Mouse (Mus musculus) liver, embryonic 16.5 days (tissue): Measurements from ENCODE around the gene Akap8l. TPM values are rescaled to one million over a fixed set of nuclear protein-coding genes. Genes with fewer than 3 reads are reported as not detected.

Experiments
- ATAC-seq: fragments of 200-750 bp; cut with Nextera tagmentation; 2 replicates; pipeline ENCODE4 v1.8.0; 2017; ENCODE audit warnings: low read depth, mild to moderate bottlenecking, moderate number of reproducible peaks, moderate library complexity
- H3K27ac ChIP-seq: fragments of 300-500 bp; sonication (generic); 2 replicates; pipeline ENCODE4 v1.5.1; 2014; ENCODE audit warnings: mild to moderate bottlenecking, low read length
- H3K27me3 ChIP-seq: fragments of 300-500 bp; sonication (generic); 2 replicates; pipeline ENCODE4 v1.6.1; 2014; ENCODE audit warnings: low read depth, low read length, mixed read lengths; ENCODE audit not compliant: control insufficient read depth, insufficient read depth
- H3K36me3 ChIP-seq: fragments of 300-500 bp; sonication (generic); 2 replicates; pipeline ENCODE4 v1.6.1; 2014; ENCODE audit warnings: mild to moderate bottlenecking; ENCODE audit not compliant: control insufficient read depth, insufficient read depth
- H3K4me1 ChIP-seq: fragments of 300-500 bp; sonication (generic); 2 replicates; pipeline ENCODE4 v1.6.1; 2014; ENCODE audit warnings: low read depth, low read length, mixed read lengths; ENCODE audit not compliant: control insufficient read depth
- H3K4me2 ChIP-seq: fragments of 300-500 bp; sonication (generic); 2 replicates; pipeline ENCODE4 v1.6.1; 2014; ENCODE audit warnings: low read depth, low read length, mixed read lengths
- H3K4me3 ChIP-seq: fragments of 300-500 bp; sonication (generic); 2 replicates; pipeline ENCODE4 v1.5.1; 2014; ENCODE audit warnings: low read depth, mild to moderate bottlenecking, low read length
- H3K9ac ChIP-seq: fragments of 300-500 bp; sonication (generic); 2 replicates; pipeline ENCODE4 v1.6.1; 2014; ENCODE audit warnings: low read depth, low read length
- H3K9me3 ChIP-seq: fragments of 300-500 bp; sonication (generic); replicated peaks from 2 replicates; pipeline ENCODE4 v1.6.1; 2016; ENCODE audit warnings: low read length; ENCODE audit not compliant: control insufficient read depth
- WGBS: fragments of 180-500 bp; shearing (Covaris S2); extraction: QIAGEN DNeasy Blood & Tissue Kit; methylation state at CpG from one replicate; pipeline ENCODE4 v1.1.7; 2014; ENCODE audit not compliant: insufficient replicate concordance; 5-methylcytosine and 5-hydroxymethylcytosine counted together
- microRNA-seq: library from miRNA; unstranded; fragments of <30 nt; microRNA quantifications from one replicate; pipeline ENCODE4, GENCODE M21; 2016
- polyA plus RNA-seq: library from polyadenylated mRNA; unstranded; fragments of >200 nt; fragmentation: Nextera tagmentation; extraction: Ambion mirVana; gene quantifications from 2 replicates; pipeline ENCODE4 v1.2.1, GENCODE M21; 2015

The Akap8l gene
- polyA plus RNA-seq, 1 experiment from 2014 or later: 42.2 TPM

GRCm38 (mm10) chr17:32275568-32275967 is 74.8 kb downstream of the Akap8l start:
- Histone ChIP-seq H3K27ac (no peak overlapping the region), H3K4me3 (no peak overlapping the region), H3K9me3 (no peaks in the 10 kb centered on the region), H3K27me3 (no peaks in the 10 kb centered on the region), H3K4me2 (no peak overlapping the region), H3K4me1 (peaks cover 19% of the 10 kb centered on the region), H3K36me3 (no peaks in the 10 kb centered on the region), H3K9ac (no peak overlapping the region)
- 63% methylated on average over 3 of the region's 3 CpGs for WGBS
- ATAC-seq: no peak

Small RNA genes lying within 50 kb of the gene (microRNA-seq; reads per million reads assigned to microRNA genes)
- not detected for gene Gm22201

Other genes with a start within 250 kb of the Akap8l start
- 0.42 and 0.73 TPM in 2 replicates for gene Notch3, start 183.8 kb downstream of the Akap8l start, polyA plus RNA-seq
- not detected in 2 replicates for gene Ephx3, start 161.1 kb downstream of the Akap8l start, polyA plus RNA-seq
- 28.3 and 36.0 TPM in 2 replicates for gene Brd4, start 65.9 kb downstream of the Akap8l start, polyA plus RNA-seq
- gene Akap8, start 29.4 kb downstream of the Akap8l start, polyA plus RNA-seq: 29.7 and 31.2 TPM in 2 replicates
- gene Wiz, start 38.8 kb upstream of the Akap8l start, polyA plus RNA-seq: 4.8 and 5.8 TPM in 2 replicates
- gene Rasal3, start 53.0 kb upstream of the Akap8l start, polyA plus RNA-seq: 2.6 and 2.9 TPM in 2 replicates
- gene Pglyrp2, start 73.6 kb upstream of the Akap8l start, polyA plus RNA-seq: 11.0 and 12.9 TPM in 2 replicates
- gene Cyp4f39, start 102.1 kb upstream of the Akap8l start, polyA plus RNA-seq: 0.69 and 0.81 TPM in 2 replicates
- 0.62 and 0.87 TPM in 2 replicates for gene Cyp4f17, start 155.4 kb upstream of the Akap8l start, polyA plus RNA-seq
- 4.4 and 4.6 TPM in 2 replicates for gene Cyp4f16, start 186.0 kb upstream of the Akap8l start, polyA plus RNA-seq